Mouse (Mus musculus) ZHBTc4 (cell line): ENCODE measurements at regions not wholly inside any gene's neighbourhood (a gene's known extent, or its start where the extent isn't known, plus 50 kb on each side); places are given as distances from the start of the nearest gene placed in this dataset.
A peak's percentile ranks its signal among the peaks of the same experiment; 100 is the strongest.
"Not testable (repeated sequence)": the region's sequence is repeated elsewhere in the genome, so short reads cannot be mapped to it uniquely, and the experiment has no call there.

Experiments used
- DNase-seq: peaks from one replicate; pipeline ENCODE4 v3.0.0-alpha.2; 2011; ENCODE audit warnings: low read depth, low spot score

DNA sequence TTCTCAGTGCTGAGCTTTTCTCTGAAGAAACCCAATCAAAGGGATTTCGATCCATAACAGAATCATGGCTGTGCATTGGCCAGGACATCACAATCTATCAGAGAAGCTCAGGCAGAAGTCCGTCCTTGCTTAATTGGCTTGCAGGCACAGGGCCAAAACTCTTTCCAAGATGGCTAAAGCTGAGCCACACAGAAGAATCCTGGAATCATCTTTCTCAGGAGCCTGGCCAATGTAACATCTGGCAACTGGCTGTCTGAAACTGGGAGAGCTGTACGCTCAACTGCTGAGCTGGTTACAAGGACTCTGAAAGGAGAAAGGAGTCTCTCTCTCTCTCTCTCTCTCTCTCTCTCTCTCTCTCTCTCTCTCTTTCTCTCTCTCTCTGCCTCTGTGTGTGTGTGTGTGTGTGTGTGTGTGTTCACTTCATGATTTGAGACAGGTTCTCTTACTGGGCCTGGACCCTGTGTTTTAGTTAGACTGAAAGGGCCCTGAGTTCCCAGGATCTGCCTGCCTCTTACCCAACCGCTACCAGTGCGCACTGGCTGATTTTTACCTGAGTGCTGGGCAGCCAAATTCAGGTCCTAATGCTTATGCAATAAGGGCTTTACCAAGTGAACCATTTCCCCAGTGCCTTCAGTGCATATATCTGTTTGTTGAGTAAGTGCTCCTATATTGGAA, 333.3 kb upstream of the Cwc22 start:
- no peak for DNase-seq

GRCm38 (mm10) chr2:78278630-78279029, 332.5 kb upstream of the Cwc22 start:
- DNase-seq = no peak

- DNase-seq = no peak
Measured at GRCm38 (mm10) chr2:78277699-78278098, 331.5 kb upstream of the Cwc22 start.

GRCm38 (mm10) chr2:78274122-78274521, 327.9 kb upstream of the Cwc22 start:
- DNase-seq = no peak

DNA sequence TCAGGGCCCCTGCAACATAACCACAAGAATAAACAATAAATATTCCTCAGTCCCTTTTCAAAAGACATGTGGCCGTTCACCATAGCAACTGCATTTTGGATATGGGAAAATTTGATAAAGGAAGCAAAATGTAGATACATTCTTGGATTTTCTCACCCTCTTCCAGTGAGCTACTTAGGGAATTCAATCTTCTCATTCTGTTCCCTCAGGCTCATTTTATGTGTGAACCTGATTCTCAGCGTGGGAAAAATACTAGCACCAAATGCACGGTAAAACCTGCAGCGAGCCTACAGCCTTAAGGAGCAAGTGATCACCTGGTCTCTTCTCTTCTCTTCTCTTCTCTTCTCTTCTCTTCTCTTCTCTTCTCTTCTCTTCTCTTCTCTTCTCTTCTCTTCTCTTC, 322.5 kb upstream of the Cwc22 start:
- no peak for DNase-seq

GRCm38 (mm10) chr2:78267527-78268375, 321.6 kb upstream of the Cwc22 start:
- DNase-seq = no peak

DNA sequence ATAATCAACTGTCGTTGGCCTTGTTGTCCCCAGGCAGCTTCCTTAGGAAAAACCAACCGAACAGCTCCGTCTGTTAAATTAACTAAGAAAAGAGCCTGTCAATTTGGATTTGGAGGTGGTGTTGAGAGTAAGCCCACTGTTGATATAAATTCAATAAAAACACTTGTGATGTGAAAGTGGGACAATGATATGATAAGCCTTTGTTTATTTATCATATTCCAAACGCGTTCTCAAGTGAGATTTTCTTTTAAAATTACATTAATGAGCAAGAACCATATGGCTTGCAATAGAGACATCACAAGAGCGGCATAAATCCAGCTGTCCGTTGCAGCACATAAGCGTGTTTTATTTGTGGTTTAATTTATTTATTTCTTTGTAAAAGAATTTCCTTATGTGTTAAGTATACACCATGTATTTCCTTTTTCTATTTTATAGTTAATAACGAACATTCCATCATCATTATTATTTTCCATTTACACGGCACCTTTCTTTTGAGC, 307.5 kb upstream of the Cwc22 start:
- DNase-seq = no peak

- DNase-seq = no peak
Measured at GRCm38 (mm10) chr2:78246354-78246753, 300.2 kb upstream of the Cwc22 start.

DNA sequence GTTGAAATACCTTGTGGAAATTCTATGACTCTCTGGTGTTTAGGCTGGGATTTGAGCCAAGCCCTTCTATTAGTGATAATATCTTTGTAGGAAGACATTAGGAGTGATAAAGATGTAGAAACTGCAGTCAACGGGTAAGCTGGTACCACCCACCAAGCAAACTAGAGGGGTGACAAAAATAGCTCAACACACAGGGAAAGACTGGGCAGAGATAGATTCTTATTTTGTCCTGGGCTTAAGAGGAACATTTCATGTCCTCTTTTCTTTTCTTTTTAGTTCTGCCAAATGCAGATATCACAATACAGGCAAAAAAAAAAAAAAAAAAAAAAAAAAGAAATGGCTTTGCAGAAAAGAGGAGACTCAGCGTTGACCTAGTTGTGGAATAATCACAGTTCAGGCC, 294.1 kb upstream of the Cwc22 start:
- DNase-seq = no peak

GRCm38 (mm10) chr2:78225383-78226100, 279.4 kb upstream of the Cwc22 start:
- not testable (repeated sequence) for DNase-seq

DNA sequence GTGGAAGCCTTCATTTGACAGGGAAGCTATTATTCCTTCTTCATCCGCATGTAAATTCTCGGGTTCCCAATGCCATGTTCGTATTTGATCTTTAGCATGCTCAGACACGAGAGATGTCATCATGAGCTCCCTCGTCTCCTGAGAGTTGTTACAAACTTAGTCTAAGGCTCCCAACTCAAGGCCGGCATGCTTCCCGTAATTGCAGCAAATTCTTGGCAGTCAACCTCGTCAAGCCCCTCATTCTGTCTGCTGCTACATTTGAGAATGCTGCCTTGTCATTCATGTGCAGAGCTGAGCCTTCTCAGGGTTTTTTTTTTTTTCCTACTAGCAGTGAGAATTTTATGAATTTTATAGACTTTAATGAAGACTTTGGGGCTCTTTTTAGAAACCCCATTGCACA, 268.3 kb upstream of the Cwc22 start:
- DNase-seq = no peak

DNA sequence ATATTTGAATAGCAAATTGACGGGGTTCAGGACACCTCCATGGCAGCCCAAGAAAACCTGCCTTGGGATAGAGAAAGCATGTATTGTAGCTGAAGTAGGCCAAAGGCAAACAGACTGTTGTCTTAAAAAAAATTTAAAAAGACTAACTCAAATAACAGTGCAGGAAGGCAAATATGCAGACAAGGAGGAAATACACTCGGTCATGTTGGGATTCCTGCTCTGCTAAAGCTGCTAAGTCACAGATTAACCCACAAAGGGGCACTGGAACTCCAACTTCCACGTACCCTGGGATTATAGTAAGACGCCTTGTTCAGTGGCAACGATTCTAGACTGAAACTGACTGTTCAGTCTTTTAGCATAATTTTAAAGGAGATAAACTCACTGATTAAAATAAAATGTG, 258.9 kb upstream of the Cwc22 start:
- DNase-seq = no peak

DNA sequence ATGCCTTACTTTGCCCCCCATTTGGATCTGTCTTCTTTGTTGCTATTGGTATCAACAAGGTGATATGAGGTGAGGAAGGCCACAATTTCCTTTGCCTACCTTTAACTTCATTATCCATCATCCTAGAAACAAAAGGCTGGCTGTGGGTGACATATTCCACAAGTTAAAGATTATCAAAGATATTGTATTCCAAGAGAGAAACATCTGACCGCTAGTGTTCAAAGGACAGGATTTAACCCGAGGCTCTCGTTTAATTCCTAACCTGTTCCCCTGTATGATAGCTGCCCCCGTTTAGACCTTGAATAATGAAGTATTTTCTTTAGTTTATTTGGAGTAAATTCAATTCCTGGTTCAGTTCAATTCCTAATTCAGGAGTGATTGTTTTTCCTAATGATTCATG, 249.8 kb upstream of the Cwc22 start:
- no peak for DNase-seq

- peak; percentile 4 for DNase-seq
Measured at GRCm38 (mm10) chr2:78189620-78190019, 243.4 kb upstream of the Cwc22 start.

DNA sequence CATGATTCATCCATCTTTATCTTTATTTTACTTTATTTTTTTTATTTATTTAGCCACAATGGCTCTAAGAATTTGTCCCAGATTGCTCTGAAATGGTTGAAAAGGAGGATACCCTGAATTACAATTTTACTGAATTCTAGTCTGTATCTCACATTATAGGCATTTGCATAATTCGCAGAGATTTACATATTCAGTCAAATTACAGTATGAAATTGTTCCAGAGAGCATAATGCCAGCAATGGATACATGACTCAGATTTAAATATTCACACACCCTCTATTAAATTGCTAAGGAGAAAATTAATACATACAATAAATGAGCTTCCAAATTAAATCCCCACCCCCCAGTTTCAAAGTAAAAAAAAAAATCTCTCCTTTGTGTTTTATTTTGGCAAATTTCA, 238.8 kb upstream of the Cwc22 start:
- DNase-seq = no peak

DNA sequence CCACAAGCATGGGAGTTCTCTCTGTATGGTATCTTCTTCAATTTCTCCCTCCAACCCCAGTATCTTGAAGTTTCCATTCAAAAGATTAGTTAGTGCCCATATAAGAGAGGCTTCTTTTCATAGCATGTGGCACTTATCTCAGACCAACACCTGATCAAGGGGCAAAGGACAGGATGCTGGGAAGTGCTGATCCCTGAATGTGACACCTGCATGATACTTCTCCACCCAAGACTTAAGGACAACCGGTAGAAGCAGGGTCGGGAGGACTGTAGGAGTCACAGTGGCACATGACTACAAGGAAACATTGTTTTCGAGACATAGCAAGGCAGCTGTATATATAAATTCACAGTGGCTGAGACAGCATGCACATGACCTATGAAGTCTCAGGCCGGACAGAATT, 227.6 kb upstream of the Cwc22 start:
- no peak for DNase-seq

DNA sequence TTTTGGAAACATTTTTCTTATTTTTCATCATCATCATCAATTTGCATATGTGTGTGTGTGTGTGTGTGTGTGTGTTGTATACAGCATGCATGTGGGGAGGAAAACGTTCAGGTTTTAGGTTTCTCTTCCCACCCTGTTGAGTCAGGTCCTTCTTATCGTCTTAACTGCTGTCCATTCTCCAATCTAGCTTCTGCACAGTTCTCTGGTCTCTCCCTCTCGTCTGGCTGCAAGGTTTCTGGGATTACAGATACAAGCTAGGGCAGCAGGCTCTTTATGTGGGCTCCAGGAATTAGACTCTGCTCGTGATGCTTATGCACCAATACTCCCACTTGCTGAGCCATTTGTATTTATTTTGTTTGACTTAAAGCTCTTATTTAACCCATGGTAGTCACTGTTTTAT, 226.6 kb upstream of the Cwc22 start:
- DNase-seq = no peak

DNA sequence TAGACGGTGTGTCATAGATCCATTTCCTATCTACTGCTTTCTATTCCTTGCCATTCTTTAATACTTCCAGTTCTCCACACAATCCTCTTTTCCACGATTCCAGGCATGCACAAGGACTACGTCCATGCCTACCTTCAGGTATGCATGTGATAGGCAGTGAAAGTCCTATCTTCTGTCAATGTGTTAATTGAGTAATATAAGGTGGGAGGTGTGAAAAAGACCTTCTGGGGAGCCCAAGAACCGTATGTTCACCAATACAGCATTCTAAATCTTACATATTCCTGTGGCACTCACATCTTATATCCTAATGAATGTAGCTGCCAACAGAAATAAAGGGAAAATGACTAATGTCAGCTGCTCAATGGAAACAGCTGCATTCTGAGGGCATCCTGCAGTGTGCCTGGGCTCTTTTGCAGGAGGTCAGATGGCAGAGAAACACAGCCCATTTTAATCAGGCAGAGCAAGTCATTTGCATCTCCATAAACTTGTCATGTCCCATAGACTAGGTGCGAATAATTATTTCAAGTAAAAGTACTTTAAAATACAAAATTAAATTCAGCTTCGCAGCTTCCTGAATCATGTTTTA, 224.1 kb upstream of the Cwc22 start:
- no peak for DNase-seq

GRCm38 (mm10) chr2:78165429-78165828, 219.3 kb upstream of the Cwc22 start:
- DNase-seq = no peak

GRCm38 (mm10) chr2:78159877-78160485, 213.8 kb upstream of the Cwc22 start:
- no peak for DNase-seq

DNA sequence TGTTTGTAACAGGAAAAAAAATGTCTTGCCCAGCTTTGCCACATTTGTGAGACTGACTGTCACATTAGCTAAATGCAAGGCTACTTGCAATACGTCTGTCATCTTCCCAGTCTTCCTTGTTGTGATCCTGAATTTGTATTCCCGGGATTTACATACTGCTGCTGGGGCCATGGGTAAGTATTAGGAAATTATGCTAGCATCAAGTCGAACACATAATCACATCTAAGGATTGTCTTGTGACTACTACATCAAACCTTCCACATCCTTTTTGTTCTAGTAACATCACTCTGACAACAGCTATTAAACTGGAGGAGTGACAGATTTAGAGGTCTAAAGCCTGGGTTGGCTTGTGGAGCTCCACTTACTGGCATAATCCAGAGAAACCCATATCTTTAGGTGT, 164.2 kb upstream of the Cwc22 start:
- DNase-seq = no peak

- peak; percentile 61 for DNase-seq
Measured at GRCm38 (mm10) chr2:78095536-78095935, 149.4 kb upstream of the Cwc22 start.
